Mouse (Mus musculus): ENCODE data around the gene Jade2. TPM values are rescaled to one million over a fixed set of nuclear protein-coding genes. Genes with fewer than 3 reads are reported as not detected.

Jade2 gene
- polyA plus RNA-seq, 1 experiment from 2014 or later, result 0.56 TPM

- Histone ChIP-seq H3K9me3 (no peaks in the 10 kb centered on the region), H3K27me3 (replicated peaks) (no peaks in the 10 kb centered on the region), H3K4me2 (no peak overlapping the region), H3K9ac (no peak overlapping the region), H3K27ac (no peak overlapping the region), H3K4me3 (no peak overlapping the region), H3K36me3 (replicated peaks) (no peaks in the 10 kb centered on the region), H3K4me1 (peaks cover 3% of the 10 kb centered on the region; the same call in 1 of the 2 replicates)
- 35% methylated on average over 11 of the region's 11 CpGs for WGBS
- no peak for ATAC-seq (replicated peaks)
These were observed 34.2 kb downstream of the Jade2 start for GRCm38 (mm10) chr11:51823271-51823670.

GRCm38 (mm10) chr11:51822736-51823135 lies 34.7 kb downstream of the Jade2 start:
- Histone ChIP-seq H3K4me1 (peaks cover 3% of the 10 kb centered on the region; the same call in 1 of the 2 replicates), H3K4me3 (no peak overlapping the region), H3K27ac (no peak overlapping the region), H3K4me2 (no peak overlapping the region), H3K36me3 (replicated peaks) (no peaks in the 10 kb centered on the region), H3K9ac (no peak overlapping the region), H3K9me3 (no peaks in the 10 kb centered on the region), H3K27me3 (replicated peaks) (no peaks in the 10 kb centered on the region)
- 27% methylated on average over 4 of the region's 4 CpGs for WGBS
- ATAC-seq (replicated peaks), result no peak

GRCm38 (mm10) chr11:51820861-51821260 lies 36.6 kb downstream of the Jade2 start:
- H3K9me3 ChIP-seq, result no peaks in the 10 kb centered on the region
- no peak overlapping the region for H3K27ac ChIP-seq
- H3K9ac ChIP-seq, result no peak overlapping the region
- no peak overlapping the region for H3K4me2 ChIP-seq
- WGBS, result 41% methylated on average over 11 of the region's 11 CpGs
- no peak overlapping the region for H3K4me3 ChIP-seq
- H3K4me1 ChIP-seq, result peaks cover 3% of the 10 kb centered on the region; the same call in 1 of the 2 replicates
- ATAC-seq (replicated peaks), result no peak
- H3K27me3 ChIP-seq (replicated peaks), result no peaks in the 10 kb centered on the region
- no peaks in the 10 kb centered on the region for H3K36me3 ChIP-seq (replicated peaks)

DNA sequence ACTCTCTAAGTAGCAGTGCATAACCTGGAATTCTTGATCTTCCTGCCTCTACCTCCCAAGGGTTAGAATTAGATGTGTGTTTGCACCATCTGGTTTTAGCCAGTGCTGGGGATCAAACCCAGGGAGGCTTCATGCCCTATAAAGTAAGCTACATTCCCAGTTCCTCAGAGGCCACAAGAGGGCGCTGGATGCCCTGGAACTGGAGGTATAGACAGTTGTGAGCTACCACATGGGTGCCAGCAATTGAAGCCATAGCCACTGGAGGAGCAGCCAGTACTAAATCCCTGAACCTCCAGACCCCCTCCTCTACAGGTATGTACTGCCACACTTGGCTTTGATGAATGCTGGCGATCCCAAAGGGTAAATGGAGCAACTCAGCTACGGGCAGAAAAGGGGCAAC lies 37.5 kb downstream of the Jade2 start:
- no peak overlapping the region for H3K27ac ChIP-seq
- no peaks in the 10 kb centered on the region for H3K36me3 ChIP-seq (replicated peaks)
- no peaks in the 10 kb centered on the region for H3K27me3 ChIP-seq (replicated peaks)
- H3K9me3 ChIP-seq, result no peaks in the 10 kb centered on the region
- 67% methylated on average over 3 of the region's 3 CpGs for WGBS
- no peak overlapping the region for H3K4me2 ChIP-seq
- no peak overlapping the region for H3K4me3 ChIP-seq
- H3K9ac ChIP-seq, result no peak overlapping the region
- H3K4me1 ChIP-seq, result peaks cover 3% of the 10 kb centered on the region; the same call in 1 of the 2 replicates
- no peak for ATAC-seq (replicated peaks)

DNA sequence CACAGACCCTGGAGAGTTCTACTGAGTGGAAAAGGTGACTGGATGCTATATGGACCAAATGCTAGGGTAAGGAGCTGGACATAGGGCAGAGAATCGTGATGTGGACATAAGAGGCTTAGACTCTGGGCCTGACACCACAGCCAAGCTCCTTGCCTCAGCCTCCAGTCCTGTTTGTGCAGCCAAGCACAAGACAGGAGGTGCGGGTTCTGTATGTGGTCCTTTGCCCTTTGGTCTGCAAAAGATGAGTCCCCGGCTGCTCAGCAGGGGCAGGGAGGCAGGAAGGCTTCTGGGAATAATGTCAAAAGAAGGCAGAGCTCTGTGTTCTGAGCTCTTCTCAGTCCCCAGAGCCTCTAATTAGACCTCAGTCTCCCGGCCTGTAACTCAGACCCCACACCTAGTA lies 38.6 kb downstream of the Jade2 start:
- no peak overlapping the region for H3K9ac ChIP-seq
- no peaks in the 10 kb centered on the region for H3K27me3 ChIP-seq (replicated peaks)
- H3K4me1 ChIP-seq, result peaks cover 3% of the 10 kb centered on the region; the same call in 1 of the 2 replicates
- no peak for ATAC-seq (replicated peaks)
- no peaks in the 10 kb centered on the region for H3K9me3 ChIP-seq
- WGBS, result 82% methylated on average over 4 of the region's 4 CpGs
- H3K27ac ChIP-seq, result no peak overlapping the region
- H3K36me3 ChIP-seq (replicated peaks), result no peaks in the 10 kb centered on the region
- H3K4me2 ChIP-seq, result no peak overlapping the region
- H3K4me3 ChIP-seq, result no peak overlapping the region

DNA sequence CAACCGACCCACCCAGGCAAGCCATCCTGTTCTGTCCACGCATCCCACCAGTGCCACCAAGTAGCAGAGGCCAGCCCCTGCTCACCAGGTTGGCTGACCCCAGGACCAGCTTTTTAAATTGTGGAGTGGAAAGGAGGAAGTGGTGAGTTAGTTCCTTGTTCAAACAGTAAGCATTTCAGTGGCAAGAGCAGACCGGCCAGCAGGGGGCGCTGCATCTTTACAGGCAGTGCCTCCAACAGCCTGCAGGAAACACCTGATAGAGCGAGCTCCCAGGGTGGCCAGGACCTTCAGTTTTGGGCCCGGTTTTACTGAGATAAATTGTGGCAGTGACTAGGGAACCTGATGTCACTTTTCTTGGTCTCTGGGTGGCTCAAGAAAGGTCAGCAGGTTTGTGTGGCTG lies 39.7 kb downstream of the Jade2 start:
- Histone ChIP-seq H3K4me1 (peaks cover under 1% of the 10 kb centered on the region; the same call in 1 of the 2 replicates), H3K4me3 (no peak overlapping the region), H3K9me3 (no peaks in the 10 kb centered on the region), H3K9ac (no peak overlapping the region), H3K27ac (no peak overlapping the region), H3K27me3 (replicated peaks) (no peaks in the 10 kb centered on the region), H3K36me3 (replicated peaks) (no peaks in the 10 kb centered on the region), H3K4me2 (no peak overlapping the region)
- WGBS, result 38% methylated on average over 6 of the region's 6 CpGs
- no peak for ATAC-seq (replicated peaks)

DNA sequence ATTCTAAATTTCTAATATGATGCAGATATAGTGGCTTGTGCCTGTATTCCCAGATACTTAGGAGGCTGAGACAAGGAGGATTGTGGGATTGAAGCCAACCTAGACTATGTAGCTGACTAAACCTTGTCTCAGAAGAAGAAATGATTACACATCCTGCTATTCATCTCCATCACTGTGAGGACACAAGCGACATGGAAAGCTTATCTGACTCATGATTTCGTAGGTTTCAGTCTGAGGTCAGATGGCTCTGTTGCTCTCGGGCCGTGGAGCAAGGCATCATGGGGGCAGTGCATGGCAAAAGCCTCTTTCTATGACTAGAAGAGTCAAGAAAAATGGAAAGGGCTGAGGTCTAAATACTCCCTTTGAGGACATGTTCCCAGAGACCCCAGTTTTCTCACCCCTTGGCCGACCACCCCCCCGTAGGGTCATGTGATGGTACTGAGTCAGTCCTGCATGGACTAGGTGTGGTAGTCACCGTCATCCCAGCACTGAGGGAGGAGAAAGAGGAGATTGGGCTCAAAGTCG lies 45.4 kb downstream of the Jade2 start:
- Histone ChIP-seq H3K4me3 (no peak overlapping the region), H3K4me2 (no peak overlapping the region), H3K4me1 (no peaks in the 10 kb centered on the region), H3K9ac (no peak overlapping the region), H3K27me3 (replicated peaks) (no peaks in the 10 kb centered on the region), H3K27ac (no peak overlapping the region), H3K9me3 (no peaks in the 10 kb centered on the region), H3K36me3 (replicated peaks) (no peaks in the 10 kb centered on the region)
- 90% methylated on average over 8 of the region's 8 CpGs for WGBS
- no peak for ATAC-seq (replicated peaks)

DNA sequence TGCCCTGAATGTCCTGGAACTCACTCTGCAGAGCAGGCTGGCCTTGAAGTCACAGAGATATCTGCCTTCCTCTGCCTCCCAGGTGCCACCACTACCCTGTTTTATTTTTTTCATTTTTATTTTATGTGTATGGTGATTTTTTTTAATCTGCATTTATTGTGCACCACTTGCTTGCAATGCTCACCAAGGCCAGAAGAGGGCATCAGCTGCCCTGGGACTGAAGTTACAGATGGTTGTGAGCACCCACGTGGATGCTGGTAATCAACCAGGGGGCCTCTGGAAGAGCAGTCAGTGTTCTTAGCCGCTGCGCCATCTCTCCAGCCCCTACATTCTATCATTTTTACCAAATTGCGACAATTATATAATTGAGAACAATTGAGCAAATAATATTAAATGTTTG lies 46.2 kb downstream of the Jade2 start:
- Histone ChIP-seq H3K27ac (no peak overlapping the region), H3K36me3 (replicated peaks) (no peaks in the 10 kb centered on the region), H3K4me3 (no peak overlapping the region), H3K9ac (no peak overlapping the region), H3K4me2 (no peak overlapping the region), H3K9me3 (no peaks in the 10 kb centered on the region), H3K4me1 (no peaks in the 10 kb centered on the region), H3K27me3 (replicated peaks) (no peaks in the 10 kb centered on the region)
- 88% methylated on average over 4 of the region's 4 CpGs for WGBS
- no peak for ATAC-seq (replicated peaks)

- no peak overlapping the region for H3K4me3 ChIP-seq
- H3K4me1 ChIP-seq, result peaks cover 5% of the 10 kb centered on the region; the same call in 1 of the 2 replicates
- H3K27me3 ChIP-seq (replicated peaks), result no peaks in the 10 kb centered on the region
- WGBS, result 65% methylated on average over 6 of the region's 6 CpGs
- no peaks in the 10 kb centered on the region for H3K9me3 ChIP-seq
- no peak overlapping the region for H3K27ac ChIP-seq
- H3K36me3 ChIP-seq (replicated peaks), result no peaks in the 10 kb centered on the region
- no peak overlapping the region for H3K4me2 ChIP-seq
- no peak overlapping the region for H3K9ac ChIP-seq
- ATAC-seq (replicated peaks), result no peak
These were observed 47.7 kb downstream of the Jade2 start for GRCm38 (mm10) chr11:51809632-51810224.

DNA sequence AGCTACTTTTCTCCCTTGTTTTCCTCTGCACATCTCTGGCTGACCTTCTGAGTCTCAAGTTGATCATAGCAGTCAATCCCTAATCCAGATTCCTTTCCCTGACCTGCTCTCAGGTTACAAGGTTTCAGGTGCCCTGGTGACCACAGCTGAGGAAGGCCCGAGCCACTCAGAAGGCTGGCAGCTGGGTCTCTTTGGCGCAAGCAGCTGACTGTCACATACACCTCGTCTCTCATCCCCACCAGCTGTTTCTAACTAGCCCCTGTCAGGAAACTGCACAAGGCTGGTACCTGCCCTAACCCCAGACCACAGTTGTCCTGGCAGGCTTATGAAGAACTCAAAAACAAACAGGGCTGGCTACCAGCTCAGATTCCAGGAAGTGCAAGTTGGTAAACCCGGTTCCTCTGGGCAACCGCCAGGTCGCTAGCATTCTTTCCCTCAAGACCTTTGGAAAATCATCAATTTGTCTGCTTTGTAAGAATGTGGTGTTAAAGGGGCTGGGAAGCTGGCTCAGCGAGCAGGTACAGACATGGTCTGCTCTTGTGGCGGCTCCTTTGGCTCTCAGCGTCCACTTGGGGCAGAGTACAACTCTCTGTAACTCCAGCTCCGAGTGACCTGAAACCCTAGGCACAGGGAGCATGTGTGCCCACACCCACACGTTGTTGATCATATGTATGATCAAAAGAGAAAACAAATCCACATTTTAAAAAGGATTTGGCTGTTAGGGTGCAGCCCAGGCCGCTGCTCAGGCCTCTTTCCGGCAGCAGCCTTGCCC lies 50.2 kb downstream of the Jade2 start:
- no peaks in the 10 kb centered on the region for H3K27me3 ChIP-seq (replicated peaks)
- no peak overlapping the region for H3K9ac ChIP-seq
- H3K27ac ChIP-seq, result no peak overlapping the region
- no peak for ATAC-seq (replicated peaks)
- H3K36me3 ChIP-seq (replicated peaks), result no peaks in the 10 kb centered on the region
- 66% methylated on average over 13 of the region's 13 CpGs for WGBS
- no peak overlapping the region for H3K4me3 ChIP-seq
- H3K4me1 ChIP-seq, result peaks cover 5% of the 10 kb centered on the region; the same call in 1 of the 2 replicates
- no peaks in the 10 kb centered on the region for H3K9me3 ChIP-seq
- H3K4me2 ChIP-seq, result no peak overlapping the region

DNA sequence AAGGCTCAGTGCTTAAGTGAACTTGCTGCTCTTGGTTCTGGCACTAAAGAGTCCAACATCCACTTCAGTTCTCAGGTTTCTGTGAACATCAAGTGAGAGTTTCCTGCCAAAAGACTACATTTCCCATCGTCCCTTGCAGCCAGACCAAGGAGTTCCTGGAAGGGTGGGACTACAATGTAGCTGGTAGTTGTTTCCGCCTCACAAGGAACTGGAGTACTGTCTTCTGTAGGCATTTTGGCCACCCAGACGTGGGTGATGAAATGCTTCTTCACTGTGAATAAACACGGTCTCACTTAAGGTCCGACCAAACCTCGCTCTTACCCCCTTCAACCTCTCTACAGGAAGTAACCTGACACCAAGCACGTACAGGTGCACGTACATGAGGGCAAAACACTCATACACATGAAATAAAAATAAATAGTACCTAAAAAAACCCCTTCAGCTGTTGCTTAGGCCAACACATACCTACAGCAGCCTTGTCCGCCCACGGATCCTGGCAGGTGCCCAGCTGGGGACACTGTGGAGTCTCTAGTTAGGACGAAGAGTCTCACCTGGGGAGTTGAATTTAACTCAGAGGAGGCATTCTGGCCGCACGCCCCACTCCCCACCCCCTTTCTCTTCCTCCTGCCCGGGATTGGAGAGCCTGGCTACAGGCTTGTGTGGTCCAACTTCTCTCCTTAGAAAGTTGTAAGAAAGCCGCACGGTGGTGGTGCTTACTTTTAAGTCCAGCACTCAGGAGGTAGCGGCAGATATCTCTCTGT lies 52.1 kb downstream of the Jade2 start:
- Histone ChIP-seq H3K27me3 (replicated peaks) (no peaks in the 10 kb centered on the region), H3K36me3 (replicated peaks) (no peaks in the 10 kb centered on the region), H3K9ac (peak overlapping the region; percentile 43), H3K4me1 (peaks cover 5% of the 10 kb centered on the region; the same call in 1 of the 2 replicates), H3K27ac (peak overlapping the region; percentile 77), H3K9me3 (no peaks in the 10 kb centered on the region), H3K4me2 (peak overlapping the region; percentile 70), H3K4me3 (peak overlapping the region; percentile 46)
- 20% methylated on average over 17 of the region's 17 CpGs for WGBS
- peak; percentile 91 for ATAC-seq (replicated peaks)

- ATAC-seq (replicated peaks), result no peak
- H3K27ac ChIP-seq, result no peak overlapping the region
- no peaks in the 10 kb centered on the region for H3K9me3 ChIP-seq
- no peaks in the 10 kb centered on the region for H3K27me3 ChIP-seq (replicated peaks)
- no peak overlapping the region for H3K4me3 ChIP-seq
- H3K4me1 ChIP-seq, result peaks cover 4% of the 10 kb centered on the region; the same call in 1 of the 2 replicates
- no peak overlapping the region for H3K9ac ChIP-seq
- H3K4me2 ChIP-seq, result no peak overlapping the region
- 52% methylated on average over 8 of the region's 8 CpGs for WGBS
- H3K36me3 ChIP-seq (replicated peaks), result no peaks in the 10 kb centered on the region
These were observed 56.7 kb downstream of the Jade2 start for GRCm38 (mm10) chr11:51800634-51801325.
